ENCODE assay signal across 8 mouse cellular contexts in genomic region chr6:67267408-67268244, GRCm38 (mm10). TPM values are rescaled to one million over a fixed set of nuclear protein-coding genes. Genes with fewer than 3 reads are reported as not detected.
DNase-seq lines count a peak whose midpoint lies in the region; ATAC-seq lines count a peak whose summit lies in the region.

No protein-coding gene starts in this region.

- peak overlapping the region; percentile 70 for H3K4me2 ChIP-seq in forebrain, embryonic 14.5 days (ENCODE audit: low read length)

- peak; percentile 44 for DNase-seq in MN1 (ENCODE audit: low spot score)
- DNase-seq in forebrain, embryonic 14.5 days (ENCODE audit: low spot score) = peak; percentile 57
- DNase-seq in heart, postnatal 36 days = peak; percentile 19 to 30
- DNase-seq in layer of hippocampus, adult 8-10 months (ENCODE audit: low spot score in 2 of 2) = peak; percentile 10 to 14
- peak; percentile 34 for DNase-seq in lung, postnatal 14 days
- DNase-seq in retina, embryonic 14.5 days (ENCODE audit: low spot score) = peak; percentile 56
- DNase-seq in urinary bladder, postnatal 36 days (ENCODE audit: low spot score in 2 of 2) = peak; percentile 24

- WGBS in forebrain, embryonic 14.5 days = under 1% methylated on average over 61 of the region's 65 CpGs

- H3K27ac ChIP-seq in forebrain, embryonic 14.5 days (ENCODE audit: low read depth, low read length) = peak overlapping the region; percentile 92

- H3K27me3 ChIP-seq in forebrain, embryonic 14.5 days (replicated peaks; ENCODE audit: control insufficient read depth, insufficient read depth, low read length) = no peaks in the 10 kb centered on the region

- peak; percentile 5; the same call in 1 of the 2 replicates for ATAC-seq in cerebellum, adult (ENCODE audit: insufficient number of reproducible peaks, low FRiP score, low TSS enrichment)
- peak; percentile 58 for ATAC-seq in forebrain, embryonic 14.5 days

- intact Hi-C loops in heart, postnatal 36 days (cut with DNase I) = loop anchor here (2.0 to 10.0 kb wide), 6 partner anchors 39 to 733 kb away; partner anchors contain the start of genes Gadd45a, Gng12 and Mad2l1

- H3K9me3 ChIP-seq in forebrain, embryonic 14.5 days (replicated peaks; ENCODE audit: control insufficient read depth, low read length) = no peaks in the 10 kb centered on the region

- peak overlapping the region; percentile 98 for H3K4me3 ChIP-seq in forebrain, embryonic 14.5 days (ENCODE audit: low read depth, low read length)

- H3K4me1 ChIP-seq in forebrain, embryonic 14.5 days (ENCODE audit: control insufficient read depth, insufficient read depth, low read length) = peaks cover 14% of the 10 kb centered on the region; the same call in 1 of the 2 replicates

- H3K9ac ChIP-seq in forebrain, embryonic 14.5 days (ENCODE audit: low read length) = peak overlapping the region; percentile 98

- peaks cover 10% of the 10 kb centered on the region for H3K36me3 ChIP-seq in forebrain, embryonic 14.5 days (ENCODE audit: control insufficient read depth, insufficient read depth, low read length)

RNA-seq across cellular contexts. Expression of gene Serbp1, which starts 29.6 kb away (rescaled TPM):
- polyA plus RNA-seq in forebrain, embryonic 14.5 days (2014; fragmentation: Nextera tagmentation; extraction: Ambion mirVana) = 313 and 340 TPM in 2 replicates
- total RNA-seq in heart, postnatal 36 days (2021) = 100 to 1,000 TPM; 201 to 234 TPM
- 100 to 1,000 TPM; 145 to 214 (median 181) TPM for total RNA-seq in layer of hippocampus, adult 8-10 months (2022)

Comparison
In these comparisons a context has a peak if more than half of its experiments do, and no peak if none do; other contexts are left out.
1. Peak in every context shown above with its lines: DNase-seq, ATAC-seq, H3K4me3 ChIP-seq and H3K27ac ChIP-seq.